Mouse (Mus musculus) lung, postnatal 25 days (tissue): ENCODE measurements around the gene Asb1.

ENCODE experiments used
- DNase-seq: peaks from one replicate; pipeline ENCODE4 v3.0.0; 2022; ENCODE audit warnings: low spot score

Asb1 gene

GRCm38 (mm10) chr1:91606701-91607100, 66.4 kb downstream of the Asb1 start:
- no peak for DNase-seq

DNA sequence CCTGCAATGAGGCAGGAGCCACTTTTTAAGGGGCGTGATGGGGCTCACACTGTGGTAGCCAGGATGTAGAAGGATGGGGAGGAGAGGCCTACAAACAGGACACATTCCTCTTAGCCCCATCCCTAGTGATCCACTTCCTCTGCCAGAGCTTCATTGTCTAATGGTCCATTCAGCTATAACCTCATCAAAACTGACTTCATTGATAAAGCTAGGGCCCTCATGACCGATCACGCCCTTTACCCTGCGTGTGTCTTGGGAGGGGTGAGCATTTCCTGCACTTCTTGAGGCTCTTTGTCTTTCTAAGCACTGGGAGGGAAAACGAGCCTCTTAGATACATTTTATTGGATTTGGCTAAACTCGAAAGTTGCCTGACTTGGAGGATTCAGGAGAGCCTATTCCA, 66.8 kb downstream of the Asb1 start:
- no peak for DNase-seq
